Mouse (Mus musculus) heart, embryonic 16.5 days (tissue): ENCODE measurements around the gene Tmem127. TPM values are rescaled to one million over a fixed set of nuclear protein-coding genes. Genes with fewer than 3 reads are reported as not detected.

Experiments
- polyA plus RNA-seq: library from polyadenylated mRNA; unstranded; fragments of >200 nt; fragmentation: Nextera tagmentation; extraction: Ambion mirVana; gene quantifications from 2 replicates; pipeline ENCODE4 v1.2.1, GENCODE M21; 2015

The Tmem127 gene
- polyA plus RNA-seq, 1 experiment from 2014 or later = 20.3 TPM

Other genes starting within 250 kb of the Tmem127 start
- gene Ap4e1, start 239.2 kb upstream of the Tmem127 start, polyA plus RNA-seq = 8.1 and 9.2 TPM in 2 replicates
- gene Blvra, start 177.2 kb upstream of the Tmem127 start, polyA plus RNA-seq = 42.8 and 48.4 TPM in 2 replicates
- gene Ncaph, start 114.0 kb upstream of the Tmem127 start, polyA plus RNA-seq = 54.5 and 58.2 TPM in 2 replicates
- 13.5 and 14.3 TPM in 2 replicates for gene Itpripl1, start 104.5 kb upstream of the Tmem127 start, polyA plus RNA-seq
- gene 1810024B03Rik, start 39.6 kb upstream of the Tmem127 start, polyA plus RNA-seq = 0.93 and 1.2 TPM in 2 replicates
- gene Snrnp200, start 39.5 kb upstream of the Tmem127 start, polyA plus RNA-seq = 40.4 and 41.7 TPM in 2 replicates
- 59.6 and 68.9 TPM in 2 replicates for gene Ciao1, start 92 bp upstream of the Tmem127 start, polyA plus RNA-seq
- 113 and 115 TPM in 2 replicates for gene Stard7, start 22.3 kb downstream of the Tmem127 start, polyA plus RNA-seq
- gene Dusp2, start 88.3 kb downstream of the Tmem127 start, polyA plus RNA-seq = 10.4 and 18.1 TPM in 2 replicates
- not detected in 2 replicates for gene Astl, start 90.7 kb downstream of the Tmem127 start, polyA plus RNA-seq
- 1.3 and 1.4 TPM in 2 replicates for gene Adra2b, start 115.3 kb downstream of the Tmem127 start, polyA plus RNA-seq
- 0.35 and 0.44 TPM in 2 replicates for gene Gpat2, start 177.3 kb downstream of the Tmem127 start, polyA plus RNA-seq
- 27.8 and 31.8 TPM in 2 replicates for gene Fahd2a, start 196.7 kb downstream of the Tmem127 start, polyA plus RNA-seq